17 mouse cellular contexts compared by ENCODE assay signal in the genomic region with DNA sequence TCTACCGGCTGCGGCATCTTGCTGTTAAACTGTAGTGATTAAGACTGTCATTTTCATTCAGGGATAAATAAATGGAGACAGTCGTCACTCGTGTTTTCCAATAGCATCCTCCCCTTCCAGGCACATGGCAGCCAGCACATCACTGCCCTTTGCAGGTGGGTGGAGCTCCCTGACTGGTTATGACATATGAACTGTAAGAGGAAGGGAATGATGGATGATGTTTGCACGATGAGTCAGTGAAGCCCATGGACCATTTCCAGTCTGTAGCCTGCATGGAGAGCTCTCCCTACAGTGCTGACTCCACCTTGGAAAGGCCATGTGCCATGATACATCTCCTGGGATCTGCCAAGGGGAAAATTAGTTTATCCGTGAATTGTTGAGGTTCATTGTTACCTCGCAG. TPM values are rescaled to one million over a fixed set of nuclear protein-coding genes. Genes with fewer than 3 reads are reported as not detected.
DNase-seq lines count a peak whose midpoint lies in the region; ATAC-seq and TF ChIP-seq lines count a peak whose summit lies in the region.
"Had no signal": no experiment of that assay in that cellular context is flagged by ENCODE, and none has a peak within 500 bp of the region (broad histone marks: within the 10 kb centered on the region; RNA-seq: fewer than 3 reads in every experiment).

No protein-coding gene starts in this region.

- TF ChIP-seq EP300 in lung, postnatal 0 days (IDR thresholded peaks at IDR 0.05), result no peak
- no peak for TF ChIP-seq EP300 in stomach, postnatal 0 days (optimal IDR thresholded peaks at IDR 0.05)

- intact Hi-C loops in left cerebral cortex, postnatal 36 days (cut with DNase I), result loop anchor here (10.0 kb wide), 2 partner anchors 539 to 659 kb away; no protein-coding TSS in a partner anchor

- 61% methylated on average over 7 of the region's 7 CpGs for WGBS in lung, postnatal 0 days
- 49% methylated on average over 7 of the region's 7 CpGs for WGBS in stomach, postnatal 0 days

- no peak overlapping the region for H3K4me3 ChIP-seq in lung, postnatal 0 days (ENCODE audit: low read depth, low read length)
- H3K4me3 ChIP-seq in stomach, postnatal 0 days (ENCODE audit: low read depth, low read length), result no peak overlapping the region
- H3K4me3 ChIP-seq: erythroblast, embryonic 14.5 days; heart, adult 2 months had no signal

- ATAC-seq in lung, postnatal 0 days, result peak; percentile 87
- peak; percentile 88 for ATAC-seq in stomach, postnatal 0 days (ENCODE audit: low FRiP score, low TSS enrichment)
- ATAC-seq: hindbrain, embryonic 16.5 days had no signal

- DNase-seq in urinary bladder, postnatal 14 days (ENCODE audit: low spot score), result peak; percentile 50
- no peak for DNase-seq in urinary bladder, postnatal 10 days (ENCODE audit: low spot score)
- peak; percentile 88 for DNase-seq in adrenal gland, adult 2 months
- peak; percentile 65 for DNase-seq in lung, postnatal 0 days (ENCODE audit: low spot score)
- DNase-seq in stomach, postnatal 0 days (ENCODE audit: low spot score), result peak; percentile 43
- no peak for DNase-seq in left cerebral cortex, postnatal 36 days (ENCODE audit: low spot score in 2 of 2)
- DNase-seq in layer of hippocampus, adult 8-10 months (ENCODE audit: low spot score in 2 of 2), result no peak
- DNase-seq: cerebellum, postnatal 25 days; kidney, adult 9 months; midbrain, embryonic 14.5 days; thymus, adult 18-20 months had no signal

- TF ChIP-seq CTCF in lung, postnatal 0 days (IDR thresholded peaks at IDR 0.05), result no peak
- TF ChIP-seq CTCF in stomach, postnatal 0 days (IDR thresholded peaks at IDR 0.05; ENCODE audit: low read depth), result no peak

- H3K9me3 ChIP-seq in lung, postnatal 0 days (ENCODE audit: low read length), result no peaks in the 10 kb centered on the region
- no peaks in the 10 kb centered on the region for H3K9me3 ChIP-seq in stomach, postnatal 0 days (ENCODE audit: control insufficient read depth, low read length)

- no peaks in the 10 kb centered on the region for H3K36me3 ChIP-seq in lung, postnatal 0 days (ENCODE audit: insufficient read depth, low read length)
- H3K36me3 ChIP-seq in stomach, postnatal 0 days (ENCODE audit: control insufficient read depth, insufficient read depth, low read length), result no peaks in the 10 kb centered on the region

- H3K27ac ChIP-seq in lung, postnatal 0 days (ENCODE audit: low read length), result no peak overlapping the region
- H3K27ac ChIP-seq in stomach, postnatal 0 days (replicated peaks), result no peak overlapping the region; the same call in 1 of the 2 replicates
- H3K27ac ChIP-seq: heart, adult 2 months had no signal

- H3K4me1 ChIP-seq in lung, postnatal 0 days (ENCODE audit: insufficient read depth, low read depth, low read length), result no peaks in the 10 kb centered on the region
- no peaks in the 10 kb centered on the region for H3K4me1 ChIP-seq in stomach, postnatal 0 days (replicated peaks; ENCODE audit: control insufficient read depth, insufficient read depth)

- H3K4me2 ChIP-seq in lung, postnatal 0 days (replicated peaks; ENCODE audit: low read depth, low read length), result no peak overlapping the region
- H3K4me2 ChIP-seq in stomach, postnatal 0 days (replicated peaks; ENCODE audit: low read depth), result no peak overlapping the region

- H3K27me3 ChIP-seq in lung, postnatal 0 days (replicated peaks; ENCODE audit: insufficient read depth, low read length), result no peaks in the 10 kb centered on the region
- no peaks in the 10 kb centered on the region for H3K27me3 ChIP-seq in stomach, postnatal 0 days (ENCODE audit: control insufficient read depth, insufficient read depth, low read length)

- no peak overlapping the region for H3K9ac ChIP-seq in lung, postnatal 0 days (replicated peaks; ENCODE audit: low read depth)
- no peak overlapping the region for H3K9ac ChIP-seq in stomach, postnatal 0 days (ENCODE audit: low read length)

RNA-seq across cellular contexts. Expression of gene Ehf, which starts 40.5 kb away (rescaled TPM):
- 1 to 10 TPM in 1 of 2 experiments, not detected in 1; 1.4 TPM for total RNA-seq in adrenal gland, adult 2 months (2021)
- polyA plus RNA-seq in adrenal gland, adult 2 months (2012; rRNA removed), result 0.17 and 0.72 TPM in 2 replicates
- 4.9 and 5.9 TPM in 2 replicates for polyA plus RNA-seq in lung, postnatal 0 days (2015; fragmentation: Nextera tagmentation; extraction: Ambion mirVana)
- polyA plus RNA-seq in stomach, postnatal 0 days (2015; fragmentation: Nextera tagmentation; extraction: Ambion mirVana), result 56.8 and 65.4 TPM in 2 replicates
- under 1 TPM in 1 of 2 experiments, not detected in 1; 0.11 TPM for total RNA-seq in left cerebral cortex, postnatal 36 days (2021)
- not detected for total RNA-seq in layer of hippocampus, adult 8-10 months (2022)
- total RNA-seq: gastrocnemius, adult 8-10 months; heart, adult 2 months; layer of hippocampus, adult 18-20 months had no signal
- polyA plus RNA-seq: heart, postnatal 0 days; midbrain, embryonic 14.5 days had no signal

Comparison
In these comparisons a context has a peak if more than half of its experiments do, and no peak if none do; other contexts are left out.
1. DNase-seq: peak in urinary bladder, postnatal 14 days (single experiment), adrenal gland, adult 2 months (single experiment), lung, postnatal 0 days (single experiment) and stomach, postnatal 0 days (single experiment); none in urinary bladder, postnatal 10 days (single experiment), left cerebral cortex, postnatal 36 days (0 of 2) and layer of hippocampus, adult 8-10 months (0 of 2).